Mouse (Mus musculus): ENCODE measurements at regions not wholly inside any gene's neighbourhood (a gene's known extent, or its start where the extent isn't known, plus 50 kb on each side); places are given as distances from the start of the nearest gene placed in this dataset.

DNA sequence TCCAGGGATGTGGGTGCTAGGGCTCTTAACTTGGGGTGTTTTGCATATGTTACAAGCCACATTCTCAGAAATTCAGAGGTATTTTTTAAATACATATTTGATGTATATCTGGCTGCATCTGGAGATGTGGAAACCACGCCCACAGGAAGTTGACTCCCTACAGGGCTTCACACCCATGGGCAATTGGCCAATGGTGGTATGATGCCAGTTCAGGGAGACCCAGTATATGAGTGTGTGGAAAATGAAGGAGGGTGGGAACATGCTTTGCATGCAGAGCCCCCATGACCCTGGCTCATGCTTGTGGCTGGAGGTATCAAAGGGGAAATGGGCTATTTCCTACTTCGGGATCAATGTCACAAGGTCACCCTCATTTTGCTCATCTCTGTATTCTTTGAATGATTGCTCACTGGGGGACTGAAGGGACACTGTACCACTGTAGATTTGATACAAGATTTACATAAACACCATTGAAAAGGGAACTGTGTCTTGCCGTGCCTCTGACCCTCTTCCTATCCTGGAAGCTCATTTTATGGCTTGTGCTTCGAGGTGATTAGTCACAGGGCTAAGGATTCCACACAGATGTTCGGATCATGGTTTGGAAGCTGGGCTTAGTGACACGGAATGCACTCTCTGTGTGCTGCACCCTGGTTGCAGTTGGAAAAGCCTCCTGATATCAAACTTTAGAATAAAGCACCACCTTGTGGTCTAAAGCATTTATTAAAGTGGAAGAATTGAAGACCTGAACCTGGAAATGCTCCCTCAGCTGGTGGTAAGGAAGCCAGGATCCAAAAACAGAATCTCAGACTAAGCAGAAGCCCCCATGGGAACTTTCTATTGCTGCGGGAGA lies 56.8 kb upstream of the Edn1 start:
- TF ChIP-seq POLR2A (IDR thresholded peaks at IDR 0.05; ENCODE audit: control insufficient read depth, extremely low read depth, insufficient read depth, low read length, poor library complexity): no peak
- TF ChIP-seq CTCF (IDR thresholded peaks at IDR 0.05; ENCODE audit: borderline replicate concordance, control insufficient read depth, extremely low read depth, insufficient read depth, low read length, poor library complexity): no peak

Measured in thymus, adult 2 months (tissue).